Mouse (Mus musculus) cerebellum, adult 9-11 months (tissue): ENCODE data around the gene Hmgxb4.
A peak's percentile ranks its signal among the peaks of the same experiment; 100 is the strongest.
"Not testable (repeated sequence)": the region's sequence is repeated elsewhere in the genome, so short reads cannot be mapped to it uniquely, and the experiment has no call there.

Source experiments
- DNase-seq: peaks from one replicate; pipeline ENCODE4 v3.0.0; 2022

The Hmgxb4 gene

DNA sequence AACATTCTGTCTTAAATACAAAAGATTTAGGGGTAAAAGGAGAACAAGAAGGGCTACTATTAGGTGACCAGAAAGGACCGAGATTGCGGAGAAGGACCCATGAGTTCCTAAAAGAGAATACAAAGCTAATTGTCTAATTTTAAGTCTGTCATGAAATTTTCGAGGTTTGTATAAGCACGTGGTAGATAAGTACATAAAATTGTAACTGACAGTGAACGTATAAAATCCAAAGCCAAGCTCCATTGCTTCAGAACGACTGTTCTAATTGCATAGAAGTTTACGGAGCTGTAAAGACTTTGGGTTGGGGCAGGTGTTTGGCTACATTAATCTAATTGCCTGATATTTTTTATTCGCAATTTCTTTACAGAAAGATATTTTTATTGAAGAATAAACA is at the start of gene Hmgxb4:
TSS of gene Hmgxb4 (plus strand) at position 276 of the 394 bp plus-strand sequence.
- DNase-seq: no peak

DNA sequence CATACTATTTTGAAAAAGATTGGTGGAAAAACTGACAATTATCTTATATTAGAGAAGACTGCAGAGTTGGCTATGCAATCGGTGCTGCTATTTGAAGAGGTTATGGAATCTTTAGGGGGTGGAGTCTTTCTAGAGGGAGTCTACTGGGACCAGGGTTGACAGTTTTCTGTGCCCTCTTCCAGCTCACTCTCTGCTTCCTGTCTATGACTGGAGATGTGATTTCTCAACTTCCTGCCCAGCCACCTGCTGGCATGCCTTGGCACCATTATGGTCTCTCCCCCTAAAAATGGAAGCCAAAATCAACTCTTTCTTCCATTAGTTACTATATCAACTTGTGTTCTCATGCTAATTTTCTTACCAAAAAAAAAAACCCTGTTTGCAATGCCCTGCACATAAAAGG is 43.7 kb upstream of the Hmgxb4 start:
- no peak for DNase-seq

DNA sequence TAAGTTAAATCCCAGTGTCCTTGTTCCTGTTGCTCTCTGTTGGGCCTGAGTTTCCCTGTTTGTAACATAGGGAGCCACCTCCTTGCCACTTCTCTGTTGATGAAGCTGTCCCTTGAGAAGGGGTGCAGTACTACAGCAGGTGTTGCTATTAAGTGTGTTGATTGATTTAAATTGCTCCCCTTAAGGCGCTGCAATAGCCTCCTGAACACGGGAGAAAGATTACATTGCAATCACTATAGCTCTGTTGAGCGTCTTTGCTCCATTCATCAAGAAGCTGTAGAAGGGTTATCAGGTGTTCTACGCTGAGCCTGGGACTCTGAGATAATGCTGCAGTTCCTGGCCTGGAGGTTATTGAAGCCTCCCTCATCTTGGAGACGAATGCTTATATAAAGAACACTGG is 29.2 kb upstream of the Hmgxb4 start:
- no peak for DNase-seq

DNA sequence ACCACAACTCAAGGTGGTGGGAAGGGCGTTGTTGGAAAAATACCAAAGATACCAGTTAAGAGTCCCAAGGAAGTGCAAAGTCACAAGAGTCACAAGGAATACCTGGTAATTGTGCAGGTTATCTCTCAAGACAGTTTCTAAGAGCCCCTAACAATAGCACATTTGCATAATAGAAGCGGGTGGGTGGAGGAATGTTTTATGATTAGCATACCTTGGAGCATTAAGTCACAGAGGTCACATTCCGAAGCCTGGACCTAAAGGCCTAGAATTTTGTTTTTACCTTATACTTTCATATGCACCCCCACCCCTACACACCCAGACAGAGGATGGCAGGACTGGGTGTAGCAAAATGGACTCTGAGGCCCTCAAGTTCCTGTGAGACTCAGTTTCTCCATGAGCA is 22.9 kb upstream of the Hmgxb4 start:
- DNase-seq: not testable (repeated sequence)

DNA sequence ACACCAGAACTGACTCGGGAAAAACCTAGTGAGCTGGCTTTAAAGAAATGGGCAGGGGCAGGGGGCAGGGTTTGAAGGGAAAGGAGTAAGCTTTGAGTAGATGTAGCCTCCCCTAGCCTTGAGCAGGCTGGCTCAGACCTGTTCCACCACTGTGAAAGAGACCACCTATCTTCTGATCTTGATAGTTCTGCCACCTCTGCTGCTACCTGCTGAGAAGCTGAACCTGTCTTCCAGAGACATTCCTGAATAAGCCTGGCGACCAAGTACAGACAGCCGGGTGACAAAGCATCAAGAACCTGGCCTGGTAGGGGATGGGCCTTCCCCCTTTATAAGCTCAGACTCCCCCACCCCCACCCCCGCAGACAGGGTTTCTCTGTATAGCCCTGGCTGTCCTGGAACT is 21.5 kb upstream of the Hmgxb4 start:
- DNase-seq: no peak

DNA sequence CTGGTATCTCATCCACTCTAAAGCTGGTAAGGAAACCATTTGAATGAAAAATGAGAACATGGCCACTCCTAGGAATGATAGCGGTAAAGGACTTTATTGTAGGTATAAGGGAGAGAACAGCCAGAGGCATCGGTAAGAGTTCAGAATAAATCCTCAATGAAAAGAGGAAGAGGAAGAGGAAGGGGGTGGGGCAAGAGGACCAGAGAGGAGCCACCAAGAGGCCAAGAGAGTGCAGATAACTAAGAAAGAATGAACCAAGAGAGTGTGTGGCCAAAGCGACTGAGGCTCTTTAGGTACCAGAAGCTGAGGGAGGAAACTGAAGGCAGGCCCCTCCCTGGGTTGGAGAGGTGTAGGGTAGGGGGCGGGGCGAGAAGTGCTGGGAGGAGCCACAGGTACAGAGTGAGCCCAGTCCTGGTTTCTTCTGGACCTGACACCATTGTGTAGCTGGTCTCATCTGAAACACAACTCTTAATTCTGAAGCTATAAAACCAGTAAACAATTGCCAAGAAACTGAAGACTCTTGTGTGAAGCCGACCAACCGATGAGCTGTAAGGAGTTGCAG is 20.8 kb upstream of the Hmgxb4 start:
- no peak for DNase-seq

DNA sequence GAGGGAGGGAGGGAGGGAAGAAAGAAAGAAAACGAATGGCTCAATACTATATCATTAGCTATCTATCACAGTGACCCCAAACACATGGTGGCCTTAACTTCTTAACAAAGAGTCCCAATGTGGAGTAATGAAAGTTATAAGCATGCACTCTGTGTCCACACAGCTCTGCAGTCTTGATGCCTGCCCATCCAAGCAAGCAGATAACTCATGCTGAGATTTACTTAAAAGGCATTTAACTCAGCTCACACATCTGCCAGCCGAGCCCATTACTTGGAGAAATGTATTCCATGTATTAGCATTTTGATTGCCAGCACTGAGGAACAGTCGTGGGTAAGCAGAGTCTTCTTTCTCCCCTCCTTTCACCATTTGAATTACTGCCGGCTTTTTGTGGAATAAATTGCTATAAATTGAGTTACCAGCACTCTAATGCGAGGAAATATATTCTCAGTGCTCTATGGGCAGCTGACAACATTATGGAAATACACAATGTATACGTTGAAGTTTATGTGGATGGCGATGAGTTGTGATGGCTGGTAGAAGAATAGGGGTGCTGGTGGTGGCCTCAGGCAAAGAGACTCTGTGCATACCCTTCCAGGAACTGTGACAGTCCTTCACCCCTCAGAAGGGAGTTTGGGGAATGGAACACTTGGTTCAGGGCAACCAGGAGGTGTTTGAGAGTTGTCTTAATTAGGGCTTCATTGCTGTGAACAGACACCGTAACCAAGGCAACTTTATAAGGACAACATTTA is 19.9 kb upstream of the Hmgxb4 start:
- no peak for DNase-seq

DNA sequence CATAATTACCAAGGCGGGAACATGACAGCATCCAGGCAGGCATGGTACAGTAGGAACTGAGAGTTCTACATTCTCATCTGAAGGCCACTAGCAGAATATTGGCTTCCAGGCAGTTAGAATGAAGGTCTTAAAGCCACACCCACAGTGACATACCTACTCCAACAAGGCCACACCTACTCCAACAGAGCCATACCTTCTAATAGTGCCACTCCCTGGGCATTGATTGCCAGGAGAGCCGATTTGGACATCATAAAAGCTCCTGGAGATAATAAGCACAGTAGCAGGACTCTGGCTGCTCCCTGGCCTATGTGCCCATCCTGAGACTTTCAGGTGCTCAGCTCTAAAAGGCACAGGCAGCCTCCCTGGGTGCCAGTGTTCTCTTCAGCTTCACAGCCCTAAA is 19.3 kb upstream of the Hmgxb4 start:
- DNase-seq: no peak

DNA sequence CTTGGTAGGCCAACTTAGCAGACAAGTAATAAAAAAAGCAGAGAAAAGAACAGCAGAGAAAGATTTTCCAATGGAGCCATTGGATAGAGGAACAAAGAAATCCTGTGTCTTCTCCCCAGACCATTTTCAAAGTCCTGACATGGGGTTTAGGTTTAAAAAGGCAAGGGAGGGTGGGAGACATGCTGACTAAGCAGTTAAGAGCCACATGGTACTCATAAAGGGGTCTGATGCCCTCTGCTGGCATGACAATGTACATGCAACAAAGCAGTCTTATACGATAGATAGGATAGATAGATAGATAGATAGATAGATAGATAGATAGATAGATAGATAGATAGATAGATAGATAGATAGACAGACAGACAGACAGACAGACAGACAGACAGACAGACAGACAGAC is 15.7 kb upstream of the Hmgxb4 start:
- no peak for DNase-seq

DNA sequence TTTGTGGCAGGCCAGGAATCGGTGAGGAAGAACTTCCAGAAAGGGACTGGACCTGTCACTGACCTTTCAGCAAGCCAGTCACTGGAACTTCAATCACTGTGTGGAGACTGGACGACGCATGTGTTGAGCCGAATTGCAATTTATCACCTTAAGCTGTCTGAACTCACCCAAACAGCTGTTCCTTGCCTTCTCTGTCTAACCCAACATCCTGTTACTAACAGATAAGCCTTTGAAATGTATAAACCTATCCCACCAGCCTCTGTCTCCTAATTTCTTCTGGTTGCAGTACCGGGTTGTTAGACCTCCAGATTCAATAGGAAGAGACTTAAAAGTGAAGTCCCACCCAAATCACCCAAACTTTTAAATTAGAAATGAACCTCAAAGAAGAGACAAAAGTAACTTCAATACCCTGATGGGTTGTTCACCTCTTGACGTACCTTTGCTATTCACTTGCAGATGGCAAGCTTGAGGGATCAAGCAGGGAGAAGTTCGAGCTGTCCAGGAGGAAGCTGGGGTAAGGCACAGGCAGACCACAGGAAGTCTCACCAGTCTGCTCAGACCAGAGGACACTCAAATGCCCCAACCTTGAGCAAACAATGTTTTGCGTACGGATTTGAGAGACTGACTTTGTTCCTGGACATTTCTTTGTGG is 13.0 kb upstream of the Hmgxb4 start:
- no peak for DNase-seq

DNA sequence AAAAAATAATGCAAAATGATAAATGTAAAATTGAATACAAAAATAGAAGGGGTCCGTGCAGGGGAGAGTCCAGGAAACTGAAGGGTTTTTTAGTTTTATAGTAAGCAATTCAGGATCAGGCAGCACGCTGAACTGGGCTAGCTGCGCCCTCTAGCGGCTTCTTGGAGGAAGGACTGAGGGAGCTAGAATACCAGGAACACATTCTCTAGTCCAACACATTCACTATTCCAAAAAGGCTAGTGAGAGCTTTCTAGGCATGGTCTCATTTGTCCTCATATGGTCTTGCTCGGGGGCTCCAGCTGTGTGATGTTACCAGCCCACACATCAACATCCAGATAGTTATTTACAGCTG is 12.5 kb upstream of the Hmgxb4 start:
- DNase-seq: peak; percentile 22

DNA sequence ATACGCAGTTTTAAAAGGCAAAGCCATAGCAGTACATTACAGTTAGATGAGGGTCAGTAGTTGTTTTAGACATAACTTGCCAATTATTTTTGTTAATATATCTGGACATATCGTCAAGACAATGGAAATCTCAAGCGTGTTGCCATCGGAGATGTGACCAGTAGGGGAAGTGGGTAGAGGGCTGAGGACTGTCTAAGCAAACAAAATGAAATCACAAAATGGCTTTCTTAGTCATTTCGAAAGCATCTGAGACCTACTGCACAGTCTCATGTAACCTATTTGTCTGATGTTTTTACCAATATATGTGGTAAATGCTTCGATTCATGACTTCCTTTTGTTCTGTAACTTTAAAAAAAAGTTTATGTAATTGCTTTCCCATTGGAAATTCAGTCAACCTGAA is 11.3 kb upstream of the Hmgxb4 start:
- no peak for DNase-seq

DNA sequence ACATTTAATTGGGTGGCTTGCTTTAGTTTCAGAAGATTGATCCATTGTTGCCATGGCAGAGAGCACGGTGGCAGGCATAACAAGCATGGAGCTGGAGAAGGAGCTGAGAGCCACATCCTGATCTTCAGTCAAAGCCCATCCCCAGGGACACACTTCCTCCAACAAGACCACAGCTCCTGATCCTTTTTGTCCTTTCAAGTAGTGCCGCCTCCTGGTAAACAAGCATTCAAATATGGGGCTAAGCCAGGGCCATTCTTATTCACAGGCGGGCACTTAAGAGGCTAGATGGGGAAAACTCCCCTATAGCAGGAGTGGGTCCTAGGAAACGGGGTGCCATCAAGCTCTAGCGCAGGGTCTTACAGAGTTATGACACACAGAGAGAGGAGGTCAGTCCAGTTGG is 5.7 kb upstream of the Hmgxb4 start:
- no peak for DNase-seq

DNA sequence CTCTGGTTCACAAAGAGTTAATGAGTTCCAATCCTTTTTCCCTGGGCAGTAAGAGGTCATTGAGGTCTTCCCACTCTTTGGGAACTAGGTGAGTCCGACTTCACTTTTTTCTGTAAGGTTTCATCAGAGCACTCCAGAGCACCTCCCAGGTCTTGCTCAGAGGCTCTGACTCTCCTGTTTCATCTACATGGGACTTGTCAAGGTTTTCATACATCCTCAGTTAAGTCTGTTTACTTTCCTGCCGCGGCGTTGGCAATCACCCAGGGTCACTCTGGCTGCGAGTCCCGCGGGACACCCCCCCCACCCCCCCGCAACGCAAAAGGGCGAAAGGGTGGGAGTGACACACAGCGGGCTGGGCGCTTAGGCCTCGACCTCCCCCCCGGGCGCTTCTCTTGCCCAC is 3.1 kb upstream of the Hmgxb4 start:
- no peak for DNase-seq

DNA sequence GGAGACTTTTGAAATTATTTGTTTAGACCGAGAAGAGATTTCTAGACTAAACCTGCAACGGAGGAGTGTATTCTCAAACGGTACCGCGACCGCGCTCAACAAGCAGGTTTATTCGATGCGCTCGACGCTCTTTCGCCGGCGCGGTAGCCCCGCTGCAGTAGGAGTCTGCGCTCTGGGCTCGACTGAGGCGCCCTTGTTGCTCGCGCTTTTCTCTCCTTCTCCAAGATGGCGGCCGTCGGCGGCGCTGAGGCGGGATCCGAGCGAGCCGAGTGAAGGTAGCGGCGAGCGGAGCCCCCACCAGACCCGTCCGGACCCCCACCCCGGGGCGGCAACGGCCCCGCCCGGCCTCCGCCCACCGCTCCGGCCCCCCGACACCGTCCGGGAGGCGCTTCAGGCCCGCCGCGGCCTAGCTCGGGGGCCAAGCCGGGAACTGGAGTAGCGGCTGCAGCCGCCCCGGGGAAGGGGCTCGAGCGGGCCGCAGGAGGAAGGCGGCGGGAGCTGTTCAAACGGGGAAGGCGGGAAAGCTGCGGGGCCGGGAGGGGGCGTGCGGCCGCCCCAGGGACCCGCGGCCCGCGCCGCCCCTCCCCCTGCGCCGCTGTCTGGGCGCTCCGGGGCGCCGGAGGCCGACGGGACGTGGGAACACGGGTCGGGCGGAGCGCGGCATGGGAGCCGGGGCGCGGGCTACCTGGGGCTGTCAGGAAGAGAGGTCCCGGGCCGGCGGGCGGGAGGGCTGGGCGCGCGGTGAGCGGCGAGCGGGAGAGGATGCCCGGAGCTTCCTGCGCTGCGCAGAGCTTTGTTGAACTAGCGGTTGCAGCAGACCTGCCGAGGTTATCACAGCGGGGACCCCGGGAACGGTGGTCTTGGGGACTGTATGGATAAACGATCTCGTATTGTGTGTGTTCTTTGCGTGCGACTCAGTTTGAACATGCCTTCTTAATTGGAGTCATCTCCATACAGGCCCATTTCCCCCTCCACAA is 607 bp downstream of the Hmgxb4 start:
- peak; percentile 88 for DNase-seq

DNA sequence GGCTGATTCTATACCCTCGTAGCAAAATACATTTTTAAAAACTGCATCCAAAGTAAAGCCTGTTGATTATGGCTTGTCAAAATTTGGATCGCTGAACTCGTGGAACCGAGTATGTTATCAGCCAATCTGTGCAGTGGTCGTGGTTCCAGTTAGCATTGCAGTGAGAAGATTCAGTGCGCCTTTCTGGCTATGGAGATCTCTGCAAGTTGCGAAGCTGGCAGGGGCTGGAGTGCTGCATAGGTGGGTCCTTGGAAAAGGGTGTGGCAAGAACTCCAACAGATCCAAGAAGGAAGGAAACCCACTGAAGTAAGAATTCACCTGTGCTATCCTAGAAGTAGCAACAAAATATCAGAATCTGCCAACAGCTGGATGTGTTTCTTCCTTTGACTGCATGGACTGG is 1.4 kb downstream of the Hmgxb4 start:
- DNase-seq: peak; percentile 23

DNA sequence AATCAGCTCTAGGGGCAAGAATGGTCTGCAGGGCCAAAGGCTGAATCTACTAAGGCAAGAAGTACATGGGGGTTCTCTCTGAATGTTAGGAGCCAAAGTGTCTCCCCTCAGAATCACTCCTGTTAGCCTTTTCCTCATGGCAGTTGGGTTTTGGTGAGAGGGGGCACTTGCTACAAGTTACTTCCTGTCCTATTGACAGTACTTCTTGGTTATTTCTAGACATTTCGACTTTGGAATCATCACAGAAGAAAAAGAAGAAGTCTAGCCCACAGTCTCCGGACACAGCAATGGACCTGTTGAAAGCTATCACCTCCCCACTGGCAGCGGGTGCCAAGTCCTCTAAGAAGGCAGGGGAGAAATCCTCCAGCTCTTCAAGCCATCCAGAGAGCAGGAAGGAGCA is 7.3 kb downstream of the Hmgxb4 start:
- no peak for DNase-seq

DNA sequence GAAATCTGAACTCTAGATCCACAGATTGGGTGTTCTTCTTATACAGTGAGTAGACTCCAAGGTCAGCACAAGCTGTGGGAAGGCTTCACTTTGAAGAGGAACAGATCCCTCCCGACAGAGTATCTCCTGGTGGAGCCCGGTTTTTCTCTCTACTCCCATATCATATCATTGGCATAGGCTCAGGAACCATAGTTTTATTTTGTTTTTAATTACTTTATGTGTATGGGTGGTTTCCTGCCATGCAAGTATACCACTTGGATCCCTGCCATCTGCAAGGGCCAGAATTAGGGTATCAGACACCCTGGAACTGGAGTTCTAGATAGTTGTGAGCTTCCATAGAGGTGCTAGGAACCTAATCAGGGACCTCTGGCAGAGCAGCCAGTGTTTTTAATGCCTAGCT is 15.7 kb downstream of the Hmgxb4 start:
- DNase-seq: no peak

DNA sequence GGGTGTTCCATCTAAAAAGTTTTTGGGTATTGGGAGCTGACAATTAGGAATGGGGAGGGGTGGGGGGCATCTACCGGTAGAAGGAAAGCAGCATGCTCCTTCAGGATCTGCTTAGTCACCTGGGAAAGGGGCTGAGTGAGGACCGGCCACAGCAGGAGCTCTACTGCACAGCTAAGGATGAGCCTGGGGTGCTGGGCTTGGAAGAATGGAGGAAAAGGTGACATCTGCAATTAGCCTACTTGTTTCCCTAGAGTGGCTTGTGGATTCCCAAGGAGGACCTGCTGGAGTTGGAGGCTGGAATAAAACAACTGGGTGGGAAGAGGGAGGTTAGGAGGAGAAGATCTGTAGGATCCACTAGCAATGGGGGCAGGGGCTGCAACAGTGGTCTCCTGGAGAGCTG is 20.4 kb downstream of the Hmgxb4 start:
- no peak for DNase-seq

DNA sequence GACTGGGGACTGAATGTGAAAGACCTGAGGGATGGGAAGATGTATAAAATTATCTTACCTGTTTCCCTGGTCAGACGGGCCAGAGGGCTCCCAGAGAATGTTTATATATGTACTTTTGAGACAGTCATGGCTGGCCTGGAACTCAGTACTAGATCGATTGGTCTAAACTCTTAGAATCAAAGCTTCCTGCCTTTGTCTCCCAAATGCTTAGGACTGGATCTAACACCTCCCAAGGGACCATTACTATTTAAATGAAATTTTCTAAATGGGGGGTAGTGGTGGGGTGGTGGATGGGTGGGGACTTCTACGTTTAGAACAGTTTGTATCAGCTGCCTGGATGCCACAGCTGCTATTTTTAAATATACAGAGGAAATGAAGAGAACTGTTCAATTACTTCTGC is 20.8 kb downstream of the Hmgxb4 start:
- DNase-seq: no peak

DNA sequence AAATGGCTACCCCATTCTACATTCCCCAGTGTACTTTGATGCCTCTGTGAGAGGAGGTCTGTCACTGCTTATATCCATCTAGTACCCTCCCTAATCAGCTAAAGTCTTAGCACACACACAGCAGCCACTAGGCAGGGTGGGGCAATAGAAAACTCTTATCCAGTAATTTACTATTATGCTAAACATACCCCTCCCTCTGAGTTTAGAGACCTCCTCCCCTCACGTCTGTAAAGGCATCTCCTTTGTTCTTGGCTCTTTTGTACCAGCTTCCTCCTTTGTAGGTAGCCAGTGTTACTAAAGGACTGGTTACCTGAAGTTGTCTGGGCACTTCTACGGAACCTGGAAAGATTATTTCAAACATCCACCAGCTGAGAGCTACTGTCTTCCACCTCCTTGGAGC is 22.8 kb downstream of the Hmgxb4 start:
- DNase-seq: no peak

DNA sequence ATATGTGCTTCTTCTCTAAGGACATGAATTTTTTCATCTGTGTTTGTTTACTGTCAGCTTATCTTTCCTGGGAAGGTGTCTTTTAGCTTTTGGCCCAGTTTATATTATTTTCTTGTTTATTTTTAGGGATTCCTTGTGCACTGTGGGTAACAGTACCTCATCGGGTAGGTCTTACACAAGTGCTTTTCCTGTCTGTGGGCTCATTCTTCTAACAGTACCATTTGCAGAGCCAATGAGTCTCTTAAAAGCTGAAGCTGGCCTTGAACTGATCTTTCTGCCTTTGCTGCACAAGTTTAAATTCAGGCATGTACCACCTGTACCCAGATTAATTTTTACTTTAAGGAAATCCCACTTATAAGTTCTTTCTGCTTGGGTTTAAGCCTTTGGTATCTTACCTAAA is 23.3 kb downstream of the Hmgxb4 start:
- no peak for DNase-seq

DNA sequence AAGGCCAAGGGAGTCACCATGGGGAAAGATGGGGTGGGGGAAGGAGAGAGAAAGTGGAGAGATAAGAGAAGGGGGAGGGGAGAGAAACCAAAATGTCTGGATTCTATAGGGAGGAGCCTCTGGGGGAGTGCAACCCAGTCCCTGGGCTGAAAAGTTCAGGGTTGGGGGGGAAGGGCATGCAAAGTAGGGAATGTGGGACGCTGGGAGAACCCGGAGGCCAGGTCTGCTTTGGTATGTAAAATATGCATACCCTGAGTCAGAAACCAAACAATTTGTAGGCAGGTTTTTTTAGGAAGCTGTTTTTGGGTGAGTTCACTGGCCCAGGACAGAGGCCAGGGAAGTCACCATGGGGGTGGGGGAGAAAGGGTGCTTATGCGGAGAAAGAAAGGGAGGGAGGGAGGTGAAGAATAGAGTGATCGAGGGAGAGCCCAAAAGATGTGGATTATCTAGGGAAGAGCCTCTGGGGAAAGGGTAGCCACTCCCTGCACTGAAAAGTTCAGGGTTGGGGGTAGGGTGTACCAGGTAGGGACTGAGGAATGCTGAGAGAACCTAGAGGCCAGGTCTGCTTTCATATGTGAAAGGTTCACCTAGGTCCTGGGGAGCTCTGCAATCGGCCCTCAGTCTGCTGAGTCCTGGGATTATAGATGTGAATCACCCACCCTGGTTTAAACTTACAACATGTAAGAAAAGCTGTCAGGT is 25.3 kb downstream of the Hmgxb4 start:
- no peak for DNase-seq
